Mouse (Mus musculus): Measurements from ENCODE around the gene Catspere2.

The Catspere2 gene

DNA sequence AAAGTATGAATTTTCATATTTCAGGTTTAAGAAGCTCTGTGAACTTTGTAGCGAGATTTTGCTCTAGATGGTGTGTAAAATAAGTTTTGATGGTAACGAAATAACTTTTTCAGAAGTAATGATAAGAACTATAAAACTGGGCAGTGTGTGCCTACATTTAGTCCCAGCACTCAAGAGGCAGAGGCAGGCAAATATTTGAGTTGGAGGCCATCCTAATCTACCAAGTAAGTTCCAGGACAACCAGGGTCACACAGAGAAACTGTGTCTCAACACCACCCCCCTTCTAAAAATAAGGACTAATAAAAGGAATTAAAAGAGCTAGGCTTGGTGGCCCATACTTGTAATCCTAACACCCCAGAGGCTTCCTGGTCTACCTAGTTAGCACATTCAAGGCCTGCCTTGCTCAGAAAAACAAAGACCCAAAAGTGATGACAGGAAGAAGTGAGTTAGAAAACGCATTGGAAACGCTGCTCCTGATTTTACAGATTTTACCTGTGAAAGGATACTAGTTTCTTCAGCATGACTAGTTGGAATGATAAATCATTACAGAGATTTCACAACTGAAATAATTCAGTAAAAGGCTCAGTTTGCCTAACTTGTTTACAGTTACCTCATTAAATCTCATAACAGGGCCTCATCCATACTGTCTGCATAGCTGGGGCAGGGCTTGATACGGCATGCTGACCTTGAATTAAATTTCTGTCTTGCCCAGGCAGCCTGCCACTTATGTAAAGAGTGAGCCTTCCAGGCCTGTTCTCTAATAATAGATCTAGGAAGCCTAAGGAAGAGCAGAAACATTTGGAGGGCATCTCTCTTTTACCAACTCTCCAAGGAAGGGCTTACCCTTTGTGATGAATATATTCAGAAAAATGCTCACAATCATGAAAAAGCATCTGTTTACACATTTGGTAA is 236.2 kb downstream of the Catspere2 start:
- DNase-seq: no peak

All from kidney, postnatal 14 days (tissue).